Mouse (Mus musculus): ENCODE results near the gene Scimp. TPM values are rescaled to one million over a fixed set of nuclear protein-coding genes. Genes with fewer than 3 reads are reported as not detected.

The Scimp gene
- polyA plus RNA-seq, 1 experiment: not detected

- H3K27me3 ChIP-seq (replicated peaks): peaks cover under 1% of the 10 kb centered on the region
- peaks cover 11% of the 10 kb centered on the region for H3K9me3 ChIP-seq
- H3K4me3 ChIP-seq (replicated peaks): no peak overlapping the region
- H3K36me3 ChIP-seq (replicated peaks; ENCODE audit: low read length): no peaks in the 10 kb centered on the region
- TF ChIP-seq FLI1 (IDR thresholded peaks at IDR 0.05; ENCODE audit: low read length): no peak
- TF ChIP-seq GATA1 (IDR thresholded peaks at IDR 0.05; ENCODE audit: borderline replicate concordance, low read length): no peak
- no peaks in the 10 kb centered on the region for H3K4me1 ChIP-seq
These were observed 23.0 kb upstream of the Scimp start for GRCm38 (mm10) chr11:70835381-70835831.

- H3K36me3 ChIP-seq (replicated peaks; ENCODE audit: low read length): no peaks in the 10 kb centered on the region
- H3K4me1 ChIP-seq: 0 out of 2 replicates have a peak, but pooled peaks cover 3% of the 10 kb centered on the region
- no peak overlapping the region for H3K4me3 ChIP-seq (replicated peaks)
- TF ChIP-seq GATA1 (IDR thresholded peaks at IDR 0.05; ENCODE audit: borderline replicate concordance, low read length) (no peak), FLI1 (IDR thresholded peaks at IDR 0.05; ENCODE audit: low read length) (no peak)
- peaks cover 7% of the 10 kb centered on the region for H3K27me3 ChIP-seq (replicated peaks)
- peaks cover 18% of the 10 kb centered on the region for H3K9me3 ChIP-seq
These were observed 21.4 kb upstream of the Scimp start for GRCm38 (mm10) chr11:70833831-70834230.

- peaks cover 7% of the 10 kb centered on the region for H3K27me3 ChIP-seq (replicated peaks)
- TF ChIP-seq GATA1 (IDR thresholded peaks at IDR 0.05; ENCODE audit: borderline replicate concordance, low read length) (no peak), FLI1 (IDR thresholded peaks at IDR 0.05; ENCODE audit: low read length) (no peak)
- peaks cover 18% of the 10 kb centered on the region for H3K9me3 ChIP-seq
- H3K4me3 ChIP-seq (replicated peaks): no peak overlapping the region
- H3K36me3 ChIP-seq (replicated peaks; ENCODE audit: low read length): no peaks in the 10 kb centered on the region
- H3K4me1 ChIP-seq: 0 out of 2 replicates have a peak, but pooled peaks cover 3% of the 10 kb centered on the region
These were observed 21.0 kb upstream of the Scimp start for GRCm38 (mm10) chr11:70833408-70833807.

DNA sequence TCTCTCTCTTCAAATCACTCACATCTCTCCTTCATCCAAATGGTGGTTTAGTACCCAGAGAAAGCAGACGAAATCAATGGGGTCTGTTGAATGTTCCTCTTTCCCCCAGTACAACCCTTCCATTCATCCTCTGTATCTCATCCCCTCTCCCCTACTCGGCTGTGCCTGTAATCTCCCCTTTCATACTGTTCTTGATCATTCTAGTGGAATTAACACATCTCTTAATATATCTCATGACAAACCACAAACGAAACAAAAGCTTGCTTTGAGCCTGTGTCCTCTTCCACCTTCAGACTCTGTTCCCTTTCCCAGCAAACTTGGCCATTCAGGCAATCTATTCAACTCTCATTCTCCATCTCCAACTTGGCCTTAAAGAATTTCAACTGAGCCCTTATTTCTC, 18.8 kb upstream of the Scimp start:
- no peak for TF ChIP-seq GATA1 (IDR thresholded peaks at IDR 0.05; ENCODE audit: borderline replicate concordance, low read length)
- TF ChIP-seq FLI1 (IDR thresholded peaks at IDR 0.05; ENCODE audit: low read length): no peak
- H3K4me3 ChIP-seq (replicated peaks): no peak overlapping the region
- H3K4me1 ChIP-seq: 0 out of 2 replicates have a peak, but pooled peaks cover 3% of the 10 kb centered on the region
- H3K27me3 ChIP-seq (replicated peaks): peaks cover 7% of the 10 kb centered on the region
- H3K36me3 ChIP-seq (replicated peaks; ENCODE audit: low read length): no peaks in the 10 kb centered on the region
- H3K9me3 ChIP-seq: peaks cover 18% of the 10 kb centered on the region

- Histone ChIP-seq H3K9me3 (peaks cover 18% of the 10 kb centered on the region), H3K4me1 (0 out of 2 replicates have a peak, but pooled peaks cover 3% of the 10 kb centered on the region), H3K27me3 (replicated peaks) (peaks cover 15% of the 10 kb centered on the region), H3K36me3 (replicated peaks; ENCODE audit: low read length) (no peaks in the 10 kb centered on the region), H3K4me3 (replicated peaks) (no peak overlapping the region)
- TF ChIP-seq FLI1 (IDR thresholded peaks at IDR 0.05; ENCODE audit: low read length): no peak
- TF ChIP-seq GATA1 (IDR thresholded peaks at IDR 0.05; ENCODE audit: borderline replicate concordance, low read length): no peak
These were observed 16.7 kb upstream of the Scimp start for GRCm38 (mm10) chr11:70828975-70829615.

- H3K9me3 ChIP-seq: peaks cover 7% of the 10 kb centered on the region
- peaks cover 6% of the 10 kb centered on the region; the same call in 1 of the 2 replicates for H3K4me1 ChIP-seq
- no peaks in the 10 kb centered on the region for H3K36me3 ChIP-seq (replicated peaks; ENCODE audit: low read length)
- H3K27me3 ChIP-seq (replicated peaks): peaks cover 25% of the 10 kb centered on the region
- TF ChIP-seq GATA1 (IDR thresholded peaks at IDR 0.05; ENCODE audit: borderline replicate concordance, low read length): no peak
- TF ChIP-seq FLI1 (IDR thresholded peaks at IDR 0.05; ENCODE audit: low read length): no peak
- H3K4me3 ChIP-seq (replicated peaks): no peak overlapping the region
These were observed 13.8 kb upstream of the Scimp start for GRCm38 (mm10) chr11:70826207-70826606.

- peaks cover 4% of the 10 kb centered on the region for H3K4me1 ChIP-seq
- peaks cover 7% of the 10 kb centered on the region for H3K9me3 ChIP-seq
- H3K4me3 ChIP-seq (replicated peaks): no peak overlapping the region
- H3K27me3 ChIP-seq (replicated peaks): peaks cover 28% of the 10 kb centered on the region
- TF ChIP-seq FLI1 (IDR thresholded peaks at IDR 0.05; ENCODE audit: low read length): no peak
- no peak for TF ChIP-seq GATA1 (IDR thresholded peaks at IDR 0.05; ENCODE audit: borderline replicate concordance, low read length)
- no peaks in the 10 kb centered on the region for H3K36me3 ChIP-seq (replicated peaks; ENCODE audit: low read length)
These were observed 9.6 kb upstream of the Scimp start for GRCm38 (mm10) chr11:70821728-70822591.

DNA sequence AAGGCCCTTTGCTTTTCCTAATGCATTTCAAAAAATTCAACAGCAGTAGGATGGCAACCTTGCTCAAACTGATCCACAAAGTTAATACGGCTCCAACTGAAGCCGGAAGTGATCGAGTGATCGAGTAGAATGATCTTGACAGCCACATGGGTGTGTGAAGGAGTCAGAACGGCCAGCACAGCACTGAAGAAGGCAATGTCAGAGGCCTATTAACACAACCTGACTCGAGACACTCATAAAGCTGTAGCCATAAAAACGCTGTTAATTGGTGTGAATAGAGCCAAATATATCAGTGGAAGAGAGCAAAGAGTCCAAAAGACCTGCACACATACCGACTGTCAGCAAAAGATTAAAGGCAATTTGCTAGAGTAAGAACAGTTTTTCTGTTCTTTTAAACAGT, 7.7 kb upstream of the Scimp start:
- no peak for TF ChIP-seq GATA1 (IDR thresholded peaks at IDR 0.05; ENCODE audit: borderline replicate concordance, low read length)
- no peak for TF ChIP-seq FLI1 (IDR thresholded peaks at IDR 0.05; ENCODE audit: low read length)
- Histone ChIP-seq H3K4me3 (replicated peaks) (no peak overlapping the region), H3K27me3 (replicated peaks) (peaks cover 30% of the 10 kb centered on the region), H3K36me3 (replicated peaks; ENCODE audit: low read length) (no peaks in the 10 kb centered on the region), H3K9me3 (peaks cover 9% of the 10 kb centered on the region), H3K4me1 (peaks cover 20% of the 10 kb centered on the region)

GRCm38 (mm10) chr11:70816770-70817169, 4.4 kb upstream of the Scimp start:
- peaks cover 32% of the 10 kb centered on the region for H3K4me1 ChIP-seq
- no peak overlapping the region for H3K4me3 ChIP-seq (replicated peaks)
- TF ChIP-seq FLI1 (IDR thresholded peaks at IDR 0.05; ENCODE audit: low read length) (no peak), GATA1 (IDR thresholded peaks at IDR 0.05; ENCODE audit: borderline replicate concordance, low read length) (no peak)
- peaks cover 31% of the 10 kb centered on the region for H3K27me3 ChIP-seq (replicated peaks)
- H3K9me3 ChIP-seq: peaks cover 9% of the 10 kb centered on the region
- no peaks in the 10 kb centered on the region for H3K36me3 ChIP-seq (replicated peaks; ENCODE audit: low read length)

All from megakaryocyte, embryonic 14.5 days (primary cell).